Mouse (Mus musculus) kidney, postnatal 14 days (tissue): Measurements from ENCODE around the gene Cdc27.
"Not testable (repeated sequence)": the region's sequence is repeated elsewhere in the genome, so short reads cannot be mapped to it uniquely, and the experiment has no call there.

Source experiments
- DNase-seq: peaks from one replicate; pipeline ENCODE4 v3.0.0; 2022; ENCODE audit warnings: mixed read lengths

The Cdc27 gene

DNA sequence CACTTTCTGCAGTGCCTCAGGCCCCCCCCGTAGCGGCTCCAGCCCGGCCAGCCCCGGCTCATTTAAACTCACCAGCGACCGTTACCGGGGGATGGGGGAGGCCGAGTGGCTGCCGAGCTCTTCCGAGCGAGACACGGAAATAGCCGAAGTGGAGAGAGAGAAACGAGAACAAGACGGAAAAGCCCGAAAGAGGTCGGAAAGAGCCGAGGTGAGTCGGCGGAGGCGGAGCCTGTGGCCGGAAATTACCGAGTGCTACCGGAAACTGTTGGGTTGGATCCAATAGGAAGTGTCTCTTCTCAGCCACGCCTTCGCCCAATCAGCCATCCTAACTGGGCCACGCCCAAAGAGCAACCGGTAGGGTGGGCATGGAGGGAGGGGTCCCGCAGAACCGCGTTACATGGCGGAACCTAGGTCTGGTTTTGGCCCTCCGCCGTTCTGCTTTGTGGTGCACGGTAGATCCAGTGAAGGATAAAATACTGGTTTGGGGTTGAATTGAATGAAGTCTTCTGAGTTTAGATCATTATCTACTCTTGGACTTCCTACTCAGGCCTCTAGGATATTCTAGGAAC is at the start of gene Cdc27, which contains the start of gene Myl4:
TSS of gene Cdc27 (minus strand) at position 215 of the 569 bp plus-strand sequence.
TSS of gene Myl4 (plus strand) at position 258 of the 569 bp plus-strand sequence.
- peak; percentile 100 for DNase-seq

- peak; percentile 55 for DNase-seq
Observed at GRCm38 (mm10) chr11:104599265-104599945, 49.0 kb upstream of the Cdc27 start.

GRCm38 (mm10) chr11:104596365-104596764 is 45.9 kb upstream of the Cdc27 start:
- no peak for DNase-seq

DNA sequence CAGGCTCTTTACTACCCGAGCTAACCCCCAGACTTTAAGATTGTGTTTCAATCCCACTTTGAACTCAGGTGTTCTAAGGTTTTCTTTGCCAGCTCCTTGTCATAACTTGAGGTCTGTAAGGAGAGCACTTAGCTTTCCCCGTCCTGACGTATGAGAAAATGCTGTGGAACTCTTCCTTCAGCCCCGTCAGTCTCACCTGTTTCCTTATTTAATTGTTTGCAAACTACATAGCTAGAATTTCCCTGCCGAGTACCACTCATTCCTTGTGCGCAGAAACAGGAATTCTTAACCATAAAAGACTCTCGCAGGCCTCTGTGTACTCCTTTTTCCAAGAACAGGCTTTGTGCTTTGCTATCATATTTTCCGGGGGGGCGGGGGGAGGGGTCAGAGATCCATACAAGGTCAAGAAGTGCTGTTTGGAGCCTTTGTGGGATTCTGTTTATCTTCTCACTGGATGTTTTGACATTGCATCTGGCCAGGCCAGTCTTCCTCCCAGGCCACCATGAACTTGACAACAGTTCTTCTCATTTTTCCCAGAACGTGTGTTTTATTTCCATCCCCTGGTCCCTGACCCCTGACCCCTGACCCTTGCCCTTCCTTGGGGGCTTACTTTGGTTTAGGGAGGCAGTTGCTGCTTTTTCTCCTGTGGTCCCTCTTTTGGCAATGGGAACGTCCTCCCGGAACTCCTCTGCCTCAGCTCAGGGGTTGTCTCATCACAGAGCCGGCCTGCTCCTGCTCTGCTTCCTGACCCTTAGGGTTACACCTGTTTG is 41.8 kb upstream of the Cdc27 start:
- DNase-seq: peak; percentile 25

DNA sequence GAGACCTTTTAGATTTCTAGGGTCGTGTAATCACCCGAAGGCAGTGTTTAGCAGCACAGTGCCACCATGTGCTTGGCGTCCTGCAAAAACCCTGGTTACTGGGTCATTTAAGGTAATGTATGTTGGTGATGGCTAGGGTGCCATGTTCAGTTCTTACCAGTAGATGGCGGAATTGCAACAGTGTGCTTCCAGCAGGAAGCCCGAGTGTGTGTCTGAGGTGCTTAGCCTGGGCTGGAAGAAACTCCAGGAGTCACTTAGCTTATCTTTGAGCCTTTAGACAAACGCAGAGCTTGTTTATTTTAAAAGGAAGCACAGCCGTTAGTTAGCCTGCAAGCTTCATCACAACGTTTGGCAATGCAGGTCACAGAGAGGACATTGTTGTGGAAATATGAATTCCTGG is 39.7 kb upstream of the Cdc27 start:
- peak; percentile 87 for DNase-seq

DNA sequence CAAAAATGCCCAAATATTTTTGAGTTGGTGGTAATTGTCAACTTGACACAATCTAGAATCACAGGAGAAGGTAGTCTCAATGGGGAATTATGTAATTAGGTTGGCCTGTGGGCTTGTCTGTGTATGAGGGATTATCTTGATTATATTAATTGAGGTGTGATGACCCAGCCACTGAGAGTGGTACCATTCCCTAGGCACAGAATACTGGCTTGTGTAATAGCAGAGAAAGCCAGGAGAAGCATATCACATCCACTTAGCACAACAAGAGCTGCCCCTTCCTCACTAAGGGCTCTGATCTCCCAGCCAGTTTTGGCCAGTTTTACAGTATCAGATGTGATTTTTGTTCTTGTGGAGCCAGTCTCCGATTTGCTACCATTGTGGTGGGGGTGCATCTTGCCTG is 39.1 kb upstream of the Cdc27 start:
- DNase-seq: no peak

DNA sequence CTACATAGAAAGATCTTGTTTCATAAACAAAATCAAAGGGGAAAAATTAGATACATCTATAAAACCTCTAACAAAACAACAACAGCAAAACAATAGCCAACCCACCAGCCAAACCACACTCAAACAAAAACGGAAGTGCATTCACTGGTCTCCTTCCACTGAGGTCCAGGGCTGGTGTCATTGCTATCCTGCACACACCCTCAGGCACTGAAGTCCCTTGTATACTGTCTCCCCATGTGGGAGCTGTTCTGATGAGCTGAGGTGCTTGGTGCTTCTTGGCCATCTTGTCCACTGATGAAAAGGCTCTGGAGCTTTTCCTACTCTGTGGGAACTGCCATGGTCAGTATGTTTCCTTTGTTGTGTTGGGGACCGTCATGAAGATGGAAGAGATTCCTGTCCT is 38.1 kb upstream of the Cdc27 start:
- DNase-seq: no peak

DNA sequence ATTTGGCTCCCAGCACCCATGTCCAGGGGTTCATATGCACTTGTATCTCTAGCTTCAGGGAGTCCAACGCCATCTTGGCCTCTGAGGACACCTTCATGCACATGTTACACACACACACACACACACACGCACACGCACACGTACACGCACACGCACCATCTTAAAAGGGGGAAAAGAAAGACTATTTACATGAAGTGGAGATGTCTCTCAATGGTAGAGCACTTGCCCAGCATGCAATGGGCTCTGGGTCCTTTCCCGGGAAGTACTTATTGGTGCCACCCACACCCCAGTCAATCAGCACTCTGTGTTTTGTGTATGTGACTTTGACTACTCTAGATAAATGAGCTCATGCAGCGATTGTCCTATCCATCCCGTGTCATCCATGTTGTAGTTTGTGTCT is 37.5 kb upstream of the Cdc27 start:
- no peak for DNase-seq

GRCm38 (mm10) chr11:104585495-104585894 is 35.1 kb upstream of the Cdc27 start:
- no peak for DNase-seq

DNA sequence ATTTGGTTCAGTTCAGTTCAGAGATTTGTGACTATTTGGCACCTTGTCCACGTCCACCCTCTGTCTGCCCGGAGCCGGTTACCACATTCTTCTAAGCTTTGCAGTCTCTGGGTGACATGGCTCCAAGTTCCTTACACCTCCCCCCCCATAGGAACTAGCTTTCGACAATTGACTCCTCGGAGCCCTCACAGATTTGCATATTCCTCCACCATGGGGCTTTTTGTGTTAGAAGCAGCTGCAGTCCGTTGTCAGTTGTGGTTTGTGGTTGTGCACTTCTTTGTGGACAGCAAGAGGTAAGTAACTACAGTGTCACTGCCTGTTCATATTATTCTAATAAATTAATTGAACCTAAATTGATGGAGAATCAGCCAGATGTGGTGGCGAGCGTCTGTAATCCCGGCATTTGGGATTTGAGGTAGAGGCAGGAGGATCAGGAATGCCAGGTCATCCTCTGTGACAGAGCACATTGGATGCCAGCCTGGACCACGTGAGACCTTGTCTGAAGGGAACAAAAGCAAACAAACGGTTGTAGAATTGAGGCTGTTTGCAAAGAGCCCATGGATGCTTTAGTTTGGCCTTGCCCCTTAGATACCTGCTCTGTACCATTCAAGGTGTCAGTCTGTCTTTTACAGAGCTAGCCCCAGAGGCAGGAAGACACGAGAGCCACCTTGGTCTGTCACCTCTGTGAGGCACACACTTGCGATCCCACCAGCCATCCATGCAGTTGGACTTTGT is 32.4 kb upstream of the Cdc27 start:
- DNase-seq: no peak

DNA sequence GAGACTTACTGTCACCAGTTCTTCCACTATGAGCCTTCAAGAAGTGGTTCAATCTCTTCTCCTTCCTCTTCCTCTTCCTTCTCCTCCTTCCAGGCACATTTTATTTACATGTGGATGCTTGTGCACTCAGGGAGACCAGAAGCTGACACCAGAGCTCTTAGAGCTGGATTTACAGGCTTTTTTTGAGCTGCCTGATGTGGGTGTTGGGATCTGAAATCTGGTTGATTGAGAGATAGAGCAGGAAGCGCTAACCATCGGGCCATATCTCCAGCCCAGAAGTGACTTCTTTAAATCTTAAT is 31.8 kb upstream of the Cdc27 start:
- no peak for DNase-seq

DNA sequence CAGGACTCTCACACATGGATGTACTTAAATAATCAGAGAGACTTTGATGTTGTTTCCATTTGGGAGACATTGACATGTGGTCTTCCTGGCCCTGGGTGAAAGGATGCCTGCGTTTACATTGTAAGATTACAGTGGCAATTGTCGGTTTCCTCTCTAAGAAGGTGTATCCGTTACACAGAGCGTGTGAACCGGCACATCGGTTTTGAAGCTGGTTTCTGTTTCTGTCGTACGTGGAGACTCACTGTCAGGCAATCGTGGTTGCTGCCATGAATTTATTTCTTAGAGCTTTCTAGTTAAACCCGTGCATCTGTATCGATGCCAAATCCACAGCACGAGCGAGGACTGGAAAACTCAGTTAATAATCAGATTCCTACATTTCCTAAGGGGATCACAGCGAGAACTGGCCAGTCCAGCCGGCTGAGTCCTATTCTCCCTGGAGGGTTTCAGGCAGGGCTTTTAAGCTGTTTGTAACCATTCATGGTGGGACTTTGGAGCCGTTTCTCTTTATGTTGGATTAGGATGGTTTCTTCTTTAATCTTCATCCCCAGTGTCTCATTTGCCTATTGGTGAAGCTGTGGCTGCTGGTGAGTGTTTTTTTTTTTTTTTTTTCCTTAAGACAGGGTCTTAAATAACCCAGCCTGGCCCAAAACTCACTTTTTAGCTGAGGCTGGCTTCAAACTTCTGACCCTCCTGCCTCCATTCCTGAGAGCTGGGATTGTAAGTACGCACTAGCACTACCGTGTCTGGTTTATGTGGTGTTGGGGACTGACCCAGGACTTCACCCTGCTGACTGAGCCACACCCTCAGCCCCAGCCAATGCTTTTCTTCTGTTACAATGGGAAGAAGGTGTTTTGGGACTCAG is 31.3 kb upstream of the Cdc27 start:
- no peak for DNase-seq

DNA sequence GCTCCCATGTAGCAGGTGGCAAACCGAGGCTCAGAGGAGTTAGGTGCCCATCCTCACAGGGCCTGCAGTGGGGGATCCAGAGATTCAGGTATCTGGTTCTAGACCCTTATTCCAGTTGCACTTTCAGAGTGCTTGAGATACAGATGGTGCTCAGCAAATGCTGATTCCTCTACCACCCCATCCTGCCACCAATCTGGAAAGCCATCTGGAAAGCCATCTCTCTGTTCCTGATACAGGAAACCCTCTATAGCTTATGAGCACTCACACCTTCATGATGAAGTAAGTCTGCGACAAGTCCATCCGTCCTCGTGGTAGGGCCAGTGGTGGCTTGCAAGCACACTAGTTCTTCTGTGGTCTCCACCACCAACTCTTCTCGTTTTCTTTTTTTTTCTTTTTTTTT is 30.2 kb upstream of the Cdc27 start:
- DNase-seq: no peak

- DNase-seq: no peak
Observed at GRCm38 (mm10) chr11:104580091-104580490, 29.7 kb upstream of the Cdc27 start.

DNA sequence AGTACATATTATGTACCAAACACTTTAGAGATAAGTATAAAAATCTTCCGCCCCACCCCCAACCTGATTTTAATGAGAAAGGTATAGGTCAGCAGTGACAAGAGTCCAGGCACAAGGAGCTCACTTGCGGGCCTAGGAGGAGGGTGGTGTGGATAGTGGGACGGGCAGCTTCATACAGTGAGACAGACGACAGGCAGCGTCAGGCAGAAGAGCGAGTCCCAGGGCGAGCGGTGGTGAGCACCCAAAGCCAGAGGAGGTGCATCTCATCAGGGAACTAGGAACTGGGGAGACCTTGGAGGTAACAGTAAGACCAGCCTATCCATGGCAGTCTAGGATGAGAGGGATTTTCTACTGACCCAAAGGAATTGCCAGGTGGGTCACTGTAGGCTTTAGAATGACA is 29.2 kb upstream of the Cdc27 start:
- no peak for DNase-seq

GRCm38 (mm10) chr11:104579084-104579483 is 28.7 kb upstream of the Cdc27 start:
- DNase-seq: no peak

- DNase-seq: no peak
Observed at GRCm38 (mm10) chr11:104578074-104578473, 27.7 kb upstream of the Cdc27 start.

DNA sequence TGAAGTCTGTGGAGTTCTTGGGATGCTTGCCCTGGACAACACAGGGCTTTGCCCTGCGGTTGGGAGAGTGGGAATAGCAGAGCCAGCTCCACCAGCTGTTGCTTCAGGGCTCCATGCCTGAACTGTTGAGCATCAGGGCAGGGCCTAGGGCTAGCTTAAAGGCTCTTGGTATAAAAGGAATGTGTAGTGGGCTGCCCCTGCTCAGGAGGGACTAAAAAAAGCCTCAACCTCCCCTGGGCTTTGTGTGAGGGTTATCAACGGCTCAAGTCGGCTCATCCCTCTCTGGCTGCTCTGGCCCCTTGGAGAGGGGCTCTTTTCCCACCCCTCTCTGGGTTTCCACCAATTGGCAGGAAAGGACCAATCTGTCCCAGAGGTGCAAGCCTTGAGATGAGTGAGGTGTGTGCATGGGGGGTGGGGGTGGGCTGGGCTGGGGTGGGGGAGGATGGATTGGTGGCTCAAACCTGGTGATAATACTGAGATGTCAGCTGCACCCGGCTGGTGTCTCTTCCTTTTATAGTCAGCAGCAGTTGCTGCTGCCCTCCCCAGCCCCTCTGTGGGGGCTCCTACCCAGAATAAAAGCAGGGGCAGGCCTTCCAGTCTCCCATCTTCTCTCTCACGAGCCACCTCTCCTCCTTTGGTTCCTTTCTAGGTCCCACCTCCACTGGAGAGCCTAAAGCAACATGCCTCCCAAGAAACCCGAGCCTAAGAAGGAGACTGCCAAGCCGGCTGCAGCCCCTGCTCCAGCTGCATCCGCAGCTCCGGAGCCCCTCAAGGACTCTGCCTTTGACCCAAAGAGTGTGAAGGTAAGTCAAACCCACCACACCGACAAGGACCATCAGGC is 26.6 kb upstream of the Cdc27 start:
- no peak for DNase-seq

DNA sequence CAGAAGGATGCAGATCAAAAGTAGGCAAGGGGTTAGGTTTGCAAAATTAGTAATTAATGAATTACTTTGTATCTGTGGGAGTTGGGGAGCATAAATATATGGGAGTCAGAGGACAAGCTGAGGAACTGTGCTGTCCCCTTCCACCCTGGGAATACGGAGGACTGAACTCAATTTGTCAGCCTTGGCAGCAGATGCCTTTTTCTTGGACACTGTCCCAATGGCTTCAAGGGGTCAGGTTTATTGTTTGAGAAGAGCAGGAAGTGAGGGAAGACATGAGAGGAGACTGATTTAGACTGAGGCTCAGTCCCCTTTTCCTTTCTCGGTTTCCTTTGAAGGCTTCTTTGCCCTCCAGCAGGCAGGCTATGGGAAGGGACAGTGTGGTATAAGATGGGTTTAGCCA is 22.1 kb upstream of the Cdc27 start:
- DNase-seq: no peak

DNA sequence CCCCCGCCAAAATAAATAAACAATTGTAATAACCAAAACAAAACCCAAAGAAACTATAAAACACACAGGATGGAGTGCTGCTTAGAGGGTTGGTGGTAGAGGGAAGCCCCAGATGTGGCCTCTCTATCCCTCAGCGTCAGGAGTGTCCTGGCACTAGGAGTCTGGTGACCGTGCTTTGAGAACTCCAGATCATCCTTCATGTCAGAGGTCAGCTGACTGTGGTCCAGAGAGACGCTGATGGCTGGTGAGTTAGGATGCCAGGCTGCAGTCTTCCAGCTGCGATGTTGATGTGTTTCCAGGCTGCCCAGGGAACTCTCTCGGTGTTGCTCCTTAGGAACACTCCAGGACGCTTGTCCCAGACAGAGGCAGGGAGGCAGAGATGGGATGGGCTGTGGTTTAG is 21.7 kb upstream of the Cdc27 start:
- no peak for DNase-seq

- peak; percentile 34 for DNase-seq
Observed at GRCm38 (mm10) chr11:104571373-104571772, 21.0 kb upstream of the Cdc27 start.

DNA sequence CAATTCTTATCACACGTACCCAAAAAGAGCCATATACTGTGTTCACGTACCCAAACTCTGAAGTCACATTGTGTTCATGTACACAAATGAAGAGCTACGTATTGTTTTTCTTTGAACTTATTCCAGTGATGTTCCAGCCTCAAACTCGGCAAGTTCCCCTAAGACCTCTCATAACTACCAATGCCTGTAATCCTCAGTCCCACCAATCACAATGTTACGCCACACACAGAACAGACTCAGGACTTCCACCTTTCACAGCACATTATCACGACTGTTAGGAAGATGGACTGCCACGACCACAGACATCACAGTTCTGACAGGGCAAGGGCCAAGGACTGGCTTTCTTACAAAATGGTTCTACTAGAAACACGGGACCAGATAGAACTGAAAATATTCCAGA is 20.1 kb upstream of the Cdc27 start:
- not testable (repeated sequence) for DNase-seq
